Mouse (Mus musculus) retina, embryonic 14.5 days (tissue): ENCODE measurements at regions not wholly inside any gene's neighbourhood (a gene's known extent, or its start where the extent isn't known, plus 50 kb on each side); places are given as distances from the start of the nearest gene placed in this dataset.
A peak's percentile ranks its signal among the peaks of the same experiment; 100 is the strongest.

Source experiments
- DNase-seq: peaks from one replicate; pipeline ENCODE4 v3.0.0-alpha.2; 2015; ENCODE audit warnings: low spot score

GRCm38 (mm10) chr1:64361959-64362638 is 170.3 kb upstream of the Creb1 start:
- DNase-seq = peak; percentile 35

- DNase-seq = no peak
Measured at GRCm38 (mm10) chr1:64343268-64343667, 189.2 kb upstream of the Creb1 start.

- DNase-seq = no peak
Measured at GRCm38 (mm10) chr1:64341596-64341995, 190.8 kb upstream of the Creb1 start.

GRCm38 (mm10) chr1:64338575-64338961 is 193.9 kb upstream of the Creb1 start:
- peak; percentile 36 for DNase-seq

GRCm38 (mm10) chr1:64337619-64338574 is 194.5 kb upstream of the Creb1 start:
- DNase-seq = peak; percentile 59

- DNase-seq = no peak
Measured at GRCm38 (mm10) chr1:64331566-64331965, 200.9 kb upstream of the Creb1 start.

GRCm38 (mm10) chr1:64330721-64331120 is 201.7 kb upstream of the Creb1 start:
- no peak for DNase-seq

GRCm38 (mm10) chr1:64322197-64322596 is 200.1 kb upstream of the Klf7 start:
- DNase-seq = no peak

GRCm38 (mm10) chr1:64319155-64319582 is 197.1 kb upstream of the Klf7 start:
- DNase-seq = no peak

- no peak for DNase-seq
Measured at GRCm38 (mm10) chr1:64318440-64319154, 196.5 kb upstream of the Klf7 start.

GRCm38 (mm10) chr1:64317032-64317636 is 195.1 kb upstream of the Klf7 start:
- no peak for DNase-seq

GRCm38 (mm10) chr1:64311371-64311770 is 189.3 kb upstream of the Klf7 start:
- no peak for DNase-seq

GRCm38 (mm10) chr1:64308560-64308959 is 186.5 kb upstream of the Klf7 start:
- DNase-seq = no peak

GRCm38 (mm10) chr1:64308088-64308487 is 186.0 kb upstream of the Klf7 start:
- DNase-seq = no peak

GRCm38 (mm10) chr1:64305427-64306213 is 183.5 kb upstream of the Klf7 start:
- no peak for DNase-seq

- peak; percentile 66 for DNase-seq
Measured at GRCm38 (mm10) chr1:64302833-64303358, 180.8 kb upstream of the Klf7 start.

- DNase-seq = no peak
Measured at GRCm38 (mm10) chr1:64301530-64302061, 179.5 kb upstream of the Klf7 start.

GRCm38 (mm10) chr1:64300951-64301529 is 179.0 kb upstream of the Klf7 start:
- no peak for DNase-seq

GRCm38 (mm10) chr1:64298950-64299349 is 176.9 kb upstream of the Klf7 start:
- DNase-seq = peak; percentile 57

- DNase-seq = no peak
Measured at GRCm38 (mm10) chr1:64298188-64298587, 176.1 kb upstream of the Klf7 start.
